In genomic region chr5:123364302-123364971, GRCm38 (mm10) we compare ENCODE assay signal across 10 mouse cellular contexts. TPM values are rescaled to one million over a fixed set of nuclear protein-coding genes. Genes with fewer than 3 reads are reported as not detected.
DNase-seq lines count a peak whose midpoint lies in the region; ATAC-seq and TF ChIP-seq lines count a peak whose summit lies in the region.
"Had no signal": no experiment of that assay in that cellular context is flagged by ENCODE, and none has a peak within 500 bp of the region (broad histone marks: within the 10 kb centered on the region; RNA-seq: fewer than 3 reads in every experiment).

No protein-coding gene starts in this region.

- DNase-seq in layer of hippocampus, adult 2 months (ENCODE audit: low spot score in 2 of 2): no peak
- no peak for DNase-seq in layer of hippocampus, adult 9-10 months (ENCODE audit: low spot score)
- peak; percentile 80 for DNase-seq in gastrocnemius, adult 2 months
- peak; percentile 59 to 71 for DNase-seq in lung, postnatal 4 days
- DNase-seq in right cerebral cortex, adult 18-20 months: no peak
- DNase-seq in ovary, postnatal 10 days (ENCODE audit: low spot score): no peak

- peaks cover 31% of the 10 kb centered on the region for H3K36me3 ChIP-seq in intestine, postnatal 0 days (ENCODE audit: control insufficient read depth, insufficient read depth)

- TF ChIP-seq CTCF in layer of hippocampus, adult 2 months (conservative IDR thresholded peaks at IDR 0.05): no peak
- no peak for TF ChIP-seq CTCF in gastrocnemius, adult 2 months (IDR thresholded peaks at IDR 0.05)
- TF ChIP-seq CTCF in intestine, postnatal 0 days (IDR thresholded peaks at IDR 0.05; ENCODE audit: low read depth): no peak

- H3K9ac ChIP-seq in intestine, postnatal 0 days (ENCODE audit: low read depth, low read length): no peak overlapping the region
- H3K9ac ChIP-seq: embryonic facial prominence, embryonic 13.5 days; liver, embryonic 15.5 days had no signal

- WGBS in intestine, postnatal 0 days: 76% methylated on average over 11 of the region's 11 CpGs

- ATAC-seq in intestine, postnatal 0 days: no peak
- no peak for ATAC-seq in megakaryocyte, adult 5-6 weeks (ENCODE audit: poor library complexity, severe bottlenecking)

- no peaks in the 10 kb centered on the region for H3K4me1 ChIP-seq in intestine, postnatal 0 days (replicated peaks; ENCODE audit: control insufficient read depth, insufficient read depth, low read length)
- H3K4me1 ChIP-seq: liver, embryonic 15.5 days had no signal

- no peaks in the 10 kb centered on the region for H3K9me3 ChIP-seq in intestine, postnatal 0 days (ENCODE audit: control insufficient read depth)
- H3K9me3 ChIP-seq: embryonic facial prominence, embryonic 13.5 days; liver, embryonic 15.5 days had no signal

- no peak overlapping the region for H3K4me3 ChIP-seq in layer of hippocampus, adult 2 months
- peak overlapping the region; percentile 36 for H3K4me3 ChIP-seq in gastrocnemius, adult 2 months
- H3K4me3 ChIP-seq in intestine, postnatal 0 days (ENCODE audit: low read depth, low read length): no peak overlapping the region
- H3K4me3 ChIP-seq: embryonic facial prominence, embryonic 13.5 days; liver, embryonic 15.5 days had no signal

- H3K27me3 ChIP-seq in intestine, postnatal 0 days (replicated peaks; ENCODE audit: control insufficient read depth, insufficient read depth, low read length): no peaks in the 10 kb centered on the region
- H3K27me3 ChIP-seq: embryonic facial prominence, embryonic 13.5 days; liver, embryonic 15.5 days had no signal

- no peak overlapping the region for H3K4me2 ChIP-seq in intestine, postnatal 0 days (replicated peaks; ENCODE audit: low read depth)
- H3K4me2 ChIP-seq: embryonic facial prominence, embryonic 13.5 days; liver, embryonic 15.5 days had no signal

- intact Hi-C loops in gastrocnemius, adult 2 months (cut with DNase I): no loop called here

- peak overlapping the region; percentile 29; the same call in 1 of the 2 replicates for H3K27ac ChIP-seq in layer of hippocampus, adult 2 months
- H3K27ac ChIP-seq in gastrocnemius, adult 2 months: peak overlapping the region; percentile 87
- H3K27ac ChIP-seq in intestine, postnatal 0 days (ENCODE audit: low read depth, low read length): peak overlapping the region; percentile 21; the same call in 1 of the 2 replicates
- H3K27ac ChIP-seq: embryonic facial prominence, embryonic 13.5 days; liver, embryonic 15.5 days had no signal

RNA-seq across cellular contexts. Expression of gene Bcl7a, which starts 20.8 kb away (rescaled TPM):
- total RNA-seq in layer of hippocampus, adult 2 months (2021): 10 to 100 TPM; 67.4 to 70.2 TPM
- 10 to 100 TPM in 1 of 2 experiments, 1 to 10 TPM in 1; 4.9 to 10.7 TPM for total RNA-seq in gastrocnemius, adult 2 months (2021)
- polyA plus RNA-seq in intestine, postnatal 0 days (2015; fragmentation: Nextera tagmentation; extraction: Ambion mirVana): 4.2 and 4.7 TPM in 2 replicates
- total RNA-seq in megakaryocyte, adult 5-6 weeks (2015): 3.8 and 4.0 TPM in 2 replicates
- total RNA-seq in megakaryocyte, adult 5-6 weeks (2017): 3.8 and 4.7 TPM in 2 replicates

RNA-seq across cellular contexts. Expression of gene Mlxip, which starts 30.2 kb away (rescaled TPM):
- total RNA-seq in layer of hippocampus, adult 2 months (2021): 10 to 100 TPM; 17.7 to 18.3 TPM
- total RNA-seq in gastrocnemius, adult 2 months (2021): 10 to 100 TPM; 55.7 to 66.0 TPM
- 17.8 and 18.4 TPM in 2 replicates for polyA plus RNA-seq in intestine, postnatal 0 days (2015; fragmentation: Nextera tagmentation; extraction: Ambion mirVana)
- 37.0 and 40.0 TPM in 2 replicates for total RNA-seq in megakaryocyte, adult 5-6 weeks (2015)
- total RNA-seq in megakaryocyte, adult 5-6 weeks (2017): 11.7 and 15.9 TPM in 2 replicates

Comparison
In these comparisons a context has a peak if more than half of its experiments do, and no peak if none do; other contexts are left out.
1. DNase-seq: peak in gastrocnemius, adult 2 months (single experiment) and lung, postnatal 4 days (2 of 2); none in layer of hippocampus, adult 2 months (0 of 2), layer of hippocampus, adult 9-10 months (single experiment), right cerebral cortex, adult 18-20 months (single experiment) and ovary, postnatal 10 days (single experiment).
2. H3K27ac ChIP-seq: peak in every context shown above with its lines; median percentile 87 in gastrocnemius, adult 2 months; 29 in layer of hippocampus, adult 2 months; 21 in intestine, postnatal 0 days.
3. RNA of gene Bcl7a, which starts 20.8 kb away (total RNA-seq): 67.4 to 70.2 TPM in layer of hippocampus, adult 2 months; 4.9 to 10.7 TPM in gastrocnemius, adult 2 months and 3.8 to 4.7 TPM in megakaryocyte, adult 5-6 weeks; every median in the first group is over 4 times any median in the second.